Mouse (Mus musculus): ENCODE data around the gene Cmtm7.

The Cmtm7 gene

GRCm38 (mm10) chr9:114710345-114710744, 71.3 kb downstream of the Cmtm7 start:
- DNase-seq, result peak in 1 of 2 experiments; percentile 38

DNA sequence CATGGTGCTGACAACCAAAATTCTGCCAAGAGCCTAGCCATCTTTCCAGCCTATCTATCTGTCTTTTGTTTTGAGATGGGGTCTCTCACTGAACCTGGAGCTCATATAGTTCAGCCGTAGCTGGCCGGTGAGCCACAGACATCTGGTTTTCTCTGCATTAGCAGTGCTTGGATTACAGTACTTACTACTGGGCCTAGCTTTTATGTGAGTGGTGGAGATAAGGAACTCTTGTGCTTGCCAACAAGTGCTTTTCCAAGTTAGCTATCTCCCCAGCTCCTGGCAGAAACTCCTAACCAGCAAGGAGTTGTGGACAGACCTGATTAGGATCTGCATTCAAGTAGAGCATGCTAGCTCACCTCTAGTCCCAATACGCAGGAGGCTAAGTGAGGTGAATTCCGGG, 73.9 kb downstream of the Cmtm7 start:
- no peak for DNase-seq

Measured in cerebellum, postnatal 25 days (tissue).